Mouse (Mus musculus) hindbrain, embryonic 11.5 days (tissue): Measurements from ENCODE around the gene Igf2bp3. TPM values are rescaled to one million over a fixed set of nuclear protein-coding genes. Genes with fewer than 3 reads are reported as not detected.

Source experiments
- ATAC-seq: fragments of 200-750 bp; cut with Nextera tagmentation; 2 replicates; pipeline ENCODE4 v1.8.0; 2017; ENCODE audit warnings: mild to moderate bottlenecking, moderate TSS enrichment, moderate library complexity; ENCODE audit not compliant: low FRiP score
- DNase-seq: peaks from one replicate; pipeline ENCODE4 v3.0.0-alpha.2; 2015; ENCODE audit warnings: low spot score
- H3K27ac ChIP-seq: fragments of 300-500 bp; sonication (generic); 2 replicates; pipeline ENCODE4 v1.5.1; 2014; ENCODE audit warnings: mild to moderate bottlenecking, low read depth, low read length
- H3K27me3 ChIP-seq: fragments of 300-500 bp; sonication (generic); 2 replicates; pipeline ENCODE4 v1.6.1; 2014; ENCODE audit warnings: mild to moderate bottlenecking, low read length, moderate library complexity, mixed read lengths; ENCODE audit not compliant: control insufficient read depth, insufficient read depth
- H3K36me3 ChIP-seq: fragments of 300-500 bp; sonication (generic); 2 replicates; pipeline ENCODE4 v1.6.1; 2014; ENCODE audit warnings: mild to moderate bottlenecking, low read length, moderate library complexity, mixed read lengths; ENCODE audit not compliant: control insufficient read depth, insufficient read depth
- H3K4me1 ChIP-seq: fragments of 300-500 bp; sonication (generic); replicated peaks from 2 replicates; pipeline ENCODE4 v1.6.1; 2014; ENCODE audit warnings: low read length, mixed read lengths; ENCODE audit not compliant: control insufficient read depth, insufficient read depth
- H3K4me2 ChIP-seq: fragments of 300-500 bp; sonication (generic); replicated peaks from 2 replicates; pipeline ENCODE4 v1.6.1; 2014; ENCODE audit warnings: mild to moderate bottlenecking, low read depth, low read length
- H3K4me3 ChIP-seq: fragments of 300-500 bp; sonication (generic); 2 replicates; pipeline ENCODE4 v1.5.1; 2014; ENCODE audit warnings: low read depth, low read length
- H3K9ac ChIP-seq: fragments of 300-500 bp; sonication (generic); 2 replicates; pipeline ENCODE4 v1.6.1; 2014; ENCODE audit warnings: low read depth, low read length
- H3K9me3 ChIP-seq: fragments of 300-500 bp; sonication (generic); 2 replicates; pipeline ENCODE4 v1.6.1; 2016; ENCODE audit warnings: low read length; ENCODE audit not compliant: control insufficient read depth
- WGBS: fragments of 180-500 bp; shearing (Covaris S2); extraction: QIAGEN DNeasy Blood & Tissue Kit; methylation state at CpG from one replicate; pipeline ENCODE4 v1.1.7; 2014; 5-methylcytosine and 5-hydroxymethylcytosine counted together
- polyA plus RNA-seq: library from polyadenylated mRNA; unstranded; fragments of >200 nt; fragmentation: Nextera tagmentation; extraction: Ambion mirVana; gene quantifications from 2 replicates; pipeline ENCODE4 v1.2.1, GENCODE M21; 2014

Gene Igf2bp3
- polyA plus RNA-seq, 1 experiment from 2014 or later = 133 TPM

DNA sequence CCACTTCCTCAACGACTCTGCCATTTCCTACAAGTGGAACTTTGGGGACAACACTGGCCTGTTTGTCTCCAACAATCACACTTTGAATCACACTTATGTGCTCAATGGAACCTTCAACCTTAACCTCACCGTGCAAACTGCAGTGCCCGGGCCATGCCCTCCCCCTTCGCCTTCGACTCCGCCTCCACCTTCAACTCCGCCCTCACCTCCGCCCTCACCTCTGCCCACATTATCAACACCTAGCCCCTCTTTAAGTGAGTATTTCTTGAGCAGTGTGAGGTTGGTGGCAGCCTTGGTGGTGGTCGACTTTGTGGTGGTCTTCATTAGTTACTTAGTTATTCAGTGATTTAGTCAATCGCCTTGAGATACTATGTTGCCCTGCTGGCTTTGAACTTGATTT, 166.9 kb downstream of the Igf2bp3 start:
- Histone ChIP-seq H3K9ac (no peak overlapping the region), H3K27me3 (no peaks in the 10 kb centered on the region), H3K4me1 (no peaks in the 10 kb centered on the region), H3K36me3 (no peaks in the 10 kb centered on the region), H3K27ac (no peak overlapping the region), H3K4me2 (no peak overlapping the region), H3K9me3 (no peaks in the 10 kb centered on the region), H3K4me3 (no peak overlapping the region)
- 77% methylated on average over 10 of the region's 10 CpGs for WGBS
- DNase-seq (no peak), ATAC-seq (no peak)

DNA sequence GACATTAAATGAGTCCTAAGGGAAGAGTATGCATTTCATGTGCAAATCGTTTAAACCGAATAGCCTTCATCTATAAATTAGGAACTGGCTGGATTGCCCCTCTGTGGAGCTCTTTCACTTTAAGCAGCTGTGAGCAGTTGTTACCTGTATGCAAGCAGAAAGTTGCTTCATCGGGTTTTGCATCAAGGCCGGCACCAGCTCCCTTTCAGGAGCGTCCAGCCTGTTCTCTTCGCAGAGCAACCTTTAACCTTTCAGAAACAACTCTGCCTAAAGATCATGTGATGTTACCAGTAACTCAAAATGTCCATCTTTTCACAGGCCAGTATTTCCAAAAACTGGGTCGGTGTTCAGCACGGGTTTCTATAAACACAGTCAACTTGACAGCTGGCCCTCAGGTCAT, 167.8 kb downstream of the Igf2bp3 start:
- H3K4me1 ChIP-seq = no peaks in the 10 kb centered on the region
- H3K9me3 ChIP-seq = no peaks in the 10 kb centered on the region
- 80% methylated on average over 8 of the region's 8 CpGs for WGBS
- no peaks in the 10 kb centered on the region for H3K36me3 ChIP-seq
- H3K27ac ChIP-seq = no peak overlapping the region
- H3K4me2 ChIP-seq = no peak overlapping the region
- H3K27me3 ChIP-seq = no peaks in the 10 kb centered on the region
- H3K4me3 ChIP-seq = no peak overlapping the region
- no peak overlapping the region for H3K9ac ChIP-seq
- DNase-seq = no peak
- no peak for ATAC-seq

DNA sequence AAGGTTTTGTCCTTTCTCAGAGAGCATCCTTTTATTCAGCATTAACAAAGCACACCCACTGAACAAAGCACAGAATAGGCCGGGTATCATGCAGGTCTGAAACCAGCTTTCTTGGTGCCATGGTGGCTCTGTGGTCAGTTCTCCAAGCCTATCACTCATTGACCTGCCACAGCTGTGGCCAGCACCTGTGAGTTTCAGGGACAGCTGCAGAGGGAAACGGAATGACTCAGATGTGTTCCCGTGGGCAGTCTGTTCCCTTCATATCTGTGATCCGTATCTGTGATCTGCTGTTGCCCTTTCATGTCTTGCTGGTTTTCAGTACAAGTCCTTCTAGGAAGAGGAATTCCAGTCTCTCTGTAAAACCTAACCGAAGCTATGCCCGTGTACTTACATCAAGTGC, 168.3 kb downstream of the Igf2bp3 start:
- Histone ChIP-seq H3K36me3 (no peaks in the 10 kb centered on the region), H3K9me3 (no peaks in the 10 kb centered on the region), H3K4me3 (no peak overlapping the region), H3K4me1 (no peaks in the 10 kb centered on the region), H3K4me2 (no peak overlapping the region), H3K27ac (no peak overlapping the region), H3K27me3 (no peaks in the 10 kb centered on the region), H3K9ac (no peak overlapping the region)
- 65% methylated on average over 6 of the region's 6 CpGs for WGBS
- ATAC-seq = no peak
- DNase-seq = no peak

DNA sequence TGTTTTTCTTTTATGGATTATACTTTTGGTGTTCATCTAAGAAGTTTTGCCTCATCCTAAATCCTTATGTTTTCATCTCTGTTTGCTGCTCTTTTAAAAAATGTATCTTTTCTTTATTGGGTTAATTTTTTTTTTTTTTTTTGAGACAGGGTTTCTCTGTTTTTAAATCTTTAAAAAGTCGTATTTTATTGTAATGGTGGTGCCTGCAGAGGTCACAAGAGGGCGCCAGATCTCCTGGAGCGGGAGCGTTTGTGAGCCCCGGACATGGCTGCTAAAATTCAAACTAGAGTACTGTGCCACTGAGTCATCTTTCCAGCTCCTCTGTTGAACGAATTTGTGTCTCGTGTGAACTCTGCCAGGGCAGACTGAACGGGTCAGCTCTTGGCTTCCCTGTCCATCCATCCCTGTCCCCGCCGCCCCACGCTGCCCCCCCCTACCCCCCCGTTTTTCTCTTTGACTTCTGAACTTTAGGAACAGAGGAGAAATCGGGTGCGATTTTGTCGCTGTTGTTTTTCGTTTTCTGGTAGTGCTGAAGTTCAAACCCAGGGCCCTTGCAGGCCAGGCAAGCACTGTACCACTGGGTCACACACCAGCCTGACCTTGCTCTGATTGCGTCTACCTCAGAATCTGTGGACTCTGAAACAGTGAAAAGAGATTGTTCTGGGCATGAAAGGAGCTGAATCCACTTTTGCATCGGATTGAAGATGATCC, 175.1 kb downstream of the Igf2bp3 start:
- H3K27ac ChIP-seq = no peak overlapping the region
- 14% methylated on average over 18 of the region's 18 CpGs for WGBS
- no peak for ATAC-seq

GRCm38 (mm10) chr6:49037268-49037662, 177.5 kb downstream of the Igf2bp3 start:
- H3K27me3 ChIP-seq = no peaks in the 10 kb centered on the region; the same call in 1 of the 2 replicates
- H3K9ac ChIP-seq = no peak overlapping the region
- H3K4me3 ChIP-seq = no peak overlapping the region
- ATAC-seq (no peak), DNase-seq (no peak)
- H3K27ac ChIP-seq = no peak overlapping the region
- no peaks in the 10 kb centered on the region for H3K36me3 ChIP-seq
- H3K4me1 ChIP-seq = no peaks in the 10 kb centered on the region
- H3K4me2 ChIP-seq = no peak overlapping the region
- H3K9me3 ChIP-seq = no peaks in the 10 kb centered on the region
- WGBS = 68% methylated on average over 12 of the region's 12 CpGs

More for the DNA sequence above, 175.1 kb downstream of the Igf2bp3 start:
- Histone ChIP-seq H3K9ac (peak overlapping the region; percentile 31; the same call in 1 of the 2 replicates), H3K9me3 (no peaks in the 10 kb centered on the region), H3K4me1 (no peaks in the 10 kb centered on the region), H3K36me3 (no peaks in the 10 kb centered on the region), H3K27me3 (no peaks in the 10 kb centered on the region; the same call in 1 of the 2 replicates), H3K4me2 (peak overlapping the region; percentile 32; the same call in 1 of the 2 replicates), H3K4me3 (peak overlapping the region; percentile 19)
- DNase-seq = peak; percentile 80

DNA sequence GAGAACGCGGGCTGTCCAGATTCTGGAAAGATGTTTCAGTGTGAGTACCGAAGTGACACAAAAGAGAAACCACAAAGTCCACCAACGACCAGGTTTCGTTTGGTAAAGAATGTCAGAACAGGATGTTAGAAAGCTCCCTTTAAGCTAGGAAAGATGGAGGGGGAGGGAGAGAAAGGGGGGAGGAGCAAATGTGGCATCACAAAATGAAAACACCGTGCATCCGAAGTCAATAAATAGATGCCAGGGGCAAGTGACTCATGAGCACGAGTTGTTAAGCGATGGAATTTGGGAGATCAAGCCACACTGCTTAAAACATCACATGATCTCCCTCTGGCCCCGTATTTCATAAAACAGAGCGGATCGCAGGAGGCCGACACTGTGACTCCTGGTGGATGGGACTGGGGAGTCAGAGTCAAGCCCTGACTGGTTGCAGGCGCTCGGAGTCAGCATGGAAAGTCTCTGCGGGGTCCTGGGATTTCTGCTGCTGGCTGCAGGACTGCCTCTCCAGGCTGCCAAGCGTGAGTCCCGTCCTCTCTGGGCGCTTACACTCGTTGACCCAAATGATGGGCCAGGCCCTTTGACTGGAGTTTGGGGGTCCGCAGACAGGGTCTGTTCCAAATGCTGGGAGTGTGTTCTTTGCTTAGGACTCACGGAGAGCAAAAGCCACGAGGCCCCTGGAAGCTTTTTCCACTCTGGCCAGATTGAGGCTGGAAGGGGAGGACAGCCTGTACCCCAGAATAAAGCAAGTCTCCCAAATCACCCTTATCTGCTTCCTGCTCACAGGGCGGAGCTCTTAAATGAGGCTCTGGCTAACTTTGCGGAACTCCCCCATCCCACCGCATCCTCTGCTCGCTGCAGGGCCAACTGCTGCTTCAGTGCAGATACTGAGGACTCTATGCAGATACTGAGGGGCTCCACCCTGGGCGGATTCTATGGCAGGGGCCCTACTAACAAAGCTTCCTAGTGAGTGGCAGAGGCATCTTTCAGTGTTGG, 178.2 kb downstream of the Igf2bp3 start, which contains the start of gene Gpnmb:
Gene Gpnmb (plus strand): TSS at position 272 of the 993 bp plus-strand sequence.
- ATAC-seq = no peak
- H3K4me1 ChIP-seq = no peaks in the 10 kb centered on the region
- no peaks in the 10 kb centered on the region; the same call in 1 of the 2 replicates for H3K27me3 ChIP-seq
- no peak within 1 kb of the TSS for H3K4me2 ChIP-seq
- no peak within 1 kb of the TSS for H3K4me3 ChIP-seq
- H3K9ac ChIP-seq = no peak within 1 kb of the TSS
- peak; percentile 9 for DNase-seq
- no peak within 1 kb of the TSS for H3K27ac ChIP-seq
- no peaks in the 10 kb centered on the region for H3K9me3 ChIP-seq
- no peaks in the 10 kb centered on the region for H3K36me3 ChIP-seq
- 47% methylated on average over 28 of the region's 28 CpGs for WGBS

Other genes starting within 250 kb of the Igf2bp3 start
- not detected in 2 replicates for gene Doxl2, start 240.0 kb downstream of the Igf2bp3 start, polyA plus RNA-seq
- gene Svs1, start 228.1 kb downstream of the Igf2bp3 start, polyA plus RNA-seq = not detected in 2 replicates
- 0.76 and 1.0 TPM in 2 replicates for gene Gpnmb, start 178.4 kb downstream of the Igf2bp3 start, polyA plus RNA-seq
- gene Malsu1, start 141.2 kb downstream of the Igf2bp3 start, polyA plus RNA-seq = 56.2 and 57.9 TPM in 2 replicates
- 56.7 and 82.9 TPM in 2 replicates for gene Tra2a, start 49.1 kb upstream of the Igf2bp3 start, polyA plus RNA-seq
- 8.0 and 8.5 TPM in 2 replicates for gene Ccdc126, start 104.3 kb upstream of the Igf2bp3 start, polyA plus RNA-seq
- 3.4 and 6.9 TPM in 2 replicates for gene Fam221a, start 152.8 kb upstream of the Igf2bp3 start, polyA plus RNA-seq
- not detected in 2 replicates for gene Stk31, start 180.6 kb upstream of the Igf2bp3 start, polyA plus RNA-seq